Mouse (Mus musculus) spleen, adult 2 months (tissue): Measurements from ENCODE around the gene Deaf1. TPM values are rescaled to one million over a fixed set of nuclear protein-coding genes. Genes with fewer than 3 reads are reported as not detected.

Experiments used
- DNase-seq, 2 experiments: peaks; one replicate each; pipeline versions ENCODE4 v3.0.0 to v3.0.0-alpha.2; 2012 to 2021; ENCODE audit warnings: low spot score in 2 of 2, low read depth in 1 of 2
- H3K27ac ChIP-seq: fragments of 200-500 bp; 2 replicates; pipeline ENCODE4 v1.5.1; 2012; ENCODE audit warnings: low read length, inconsistent platforms; ENCODE audit not compliant: insufficient read depth
- H3K27me3 ChIP-seq: fragments of 200-500 bp; 2 replicates; pipeline ENCODE4 v1.6.1; 2012; ENCODE audit warnings: mild to moderate bottlenecking, moderate library complexity, low read length, inconsistent platforms; ENCODE audit not compliant: control insufficient read depth, insufficient read depth
- H3K36me3 ChIP-seq: fragments of 200-500 bp; 2 replicates; pipeline ENCODE4 v1.6.1; 2012; ENCODE audit warnings: mild to moderate bottlenecking, low read length, inconsistent platforms; ENCODE audit not compliant: control insufficient read depth, insufficient read depth
- H3K4me1 ChIP-seq: fragments of 200-500 bp; 2 replicates; pipeline ENCODE4 v1.6.1; 2011; ENCODE audit warnings: inconsistent platforms; ENCODE audit not compliant: control insufficient read depth, insufficient read depth, insufficient read length
- H3K4me3 ChIP-seq: fragments of 200-500 bp; 2 replicates; pipeline ENCODE4 v1.5.1; 2011; ENCODE audit warnings: mild to moderate bottlenecking, inconsistent platforms; ENCODE audit not compliant: insufficient read depth, insufficient read length; ENCODE audit errors: extremely low read depth
- CTCF ChIP-seq: fragments of 200-500 bp; IDR thresholded peaks from 2 replicates; pipeline ENCODE4 v1.5.1; 2011; ENCODE audit warnings: mild to moderate bottlenecking, inconsistent platforms; ENCODE audit not compliant: insufficient read depth, insufficient read length, insufficient replicate concordance; ENCODE audit errors: extremely low read depth
- POLR2A ChIP-seq: fragments of 200-500 bp; IDR thresholded peaks from 2 replicates; pipeline ENCODE4 v1.6.1; 2011; ENCODE audit warnings: low read depth, low read length, inconsistent platforms
- WGBS: fragments of 180-500 bp; shearing (Covaris S2); methylation state at CpG from one replicate; pipeline ENCODE4 v1.1.7; 2018; 5-methylcytosine and 5-hydroxymethylcytosine counted together
- polyA plus RNA-seq: library from polyadenylated mRNA; depleted of rRNA; stranded (reverse); fragments of >200 nt; gene quantifications from 2 replicates; pipeline ENCODE4 v1.2.3, GENCODE M21; 2012

Deaf1 gene
- polyA plus RNA-seq, 1 experiment, result 15.3 TPM

DNA sequence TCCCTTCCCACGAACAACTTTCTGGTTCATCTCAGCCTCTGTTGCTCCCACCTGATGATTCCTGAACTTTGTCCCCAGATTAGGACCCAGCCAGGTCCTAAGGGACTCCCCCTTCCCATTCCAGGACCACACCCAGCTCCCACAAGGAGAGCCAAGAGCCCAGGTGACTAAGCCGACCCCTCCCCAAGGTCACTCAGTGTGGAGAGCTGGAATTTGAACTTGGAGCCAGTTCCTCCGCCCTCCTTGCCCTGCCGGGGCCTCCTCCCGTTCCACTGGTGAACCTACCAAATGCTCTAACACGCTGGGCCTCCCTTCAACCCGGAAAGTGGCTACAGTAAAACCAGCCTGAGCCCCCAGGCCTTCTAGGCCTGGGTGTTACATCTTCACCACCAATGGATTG is 12.5 kb upstream of the Deaf1 start:
- no peak overlapping the region for H3K4me3 ChIP-seq
- no peaks in the 10 kb centered on the region for H3K36me3 ChIP-seq
- no peaks in the 10 kb centered on the region for H3K27me3 ChIP-seq
- TF ChIP-seq CTCF, result no peak
- no peak for TF ChIP-seq POLR2A
- DNase-seq, result no peak
- peaks cover 14% of the 10 kb centered on the region; the same call in 1 of the 2 replicates for H3K4me1 ChIP-seq
- no peak overlapping the region for H3K27ac ChIP-seq
- WGBS, result 96% methylated on average over 7 of the region's 7 CpGs

- no peak for DNase-seq
- WGBS, result 82% methylated on average over 20 of the region's 20 CpGs
- Histone ChIP-seq H3K4me3 (no peak overlapping the region), H3K36me3 (peaks cover 3% of the 10 kb centered on the region), H3K27me3 (no peaks in the 10 kb centered on the region), H3K27ac (no peak overlapping the region), H3K4me1 (peaks cover 14% of the 10 kb centered on the region; the same call in 1 of the 2 replicates)
- TF ChIP-seq CTCF, result no peak
- TF ChIP-seq POLR2A, result no peak
Measured at GRCm38 (mm10) chr7:141339215-141339920, 11.9 kb upstream of the Deaf1 start.

- TF ChIP-seq POLR2A, result no peak
- no peak for TF ChIP-seq CTCF
- Histone ChIP-seq H3K4me3 (no peak within 1 kb of the TSS), H3K27me3 (no peaks in the 10 kb centered on the region), H3K4me1 (peaks cover 14% of the 10 kb centered on the region; the same call in 1 of the 2 replicates), H3K36me3 (peaks cover 5% of the 10 kb centered on the region), H3K27ac (no peak within 1 kb of the TSS)
- WGBS, result 16% methylated on average over 23 of the region's 23 CpGs
- peak in 1 of 2 experiments; percentile 33 for DNase-seq
Measured at GRCm38 (mm10) chr7:141338576-141339131, 11.2 kb upstream of the Deaf1 start, which contains the start of gene Eps8l2. Gene Eps8l2, plus strand, starts transcription at chr7:141338880.

GRCm38 (mm10) chr7:141337716-141338416 is 10.4 kb upstream of the Deaf1 start:
- H3K36me3 ChIP-seq, result peaks cover 9% of the 10 kb centered on the region
- no peak overlapping the region for H3K27ac ChIP-seq
- H3K27me3 ChIP-seq, result no peaks in the 10 kb centered on the region
- H3K4me1 ChIP-seq, result peaks cover 14% of the 10 kb centered on the region; the same call in 1 of the 2 replicates
- 61% methylated on average over 3 of the region's 3 CpGs for WGBS
- H3K4me3 ChIP-seq, result no peak overlapping the region
- no peak for DNase-seq
- no peak for TF ChIP-seq CTCF
- TF ChIP-seq POLR2A, result no peak

- H3K4me1 ChIP-seq, result peaks cover 14% of the 10 kb centered on the region; the same call in 1 of the 2 replicates
- no peak overlapping the region for H3K4me3 ChIP-seq
- 91% methylated on average over 3 of the region's 3 CpGs for WGBS
- TF ChIP-seq CTCF (no peak), POLR2A (no peak)
- DNase-seq, result no peak
- H3K27me3 ChIP-seq, result no peaks in the 10 kb centered on the region
- peaks cover 16% of the 10 kb centered on the region for H3K36me3 ChIP-seq
- H3K27ac ChIP-seq, result no peak overlapping the region
Measured at GRCm38 (mm10) chr7:141336296-141336695, 8.8 kb upstream of the Deaf1 start.

DNA sequence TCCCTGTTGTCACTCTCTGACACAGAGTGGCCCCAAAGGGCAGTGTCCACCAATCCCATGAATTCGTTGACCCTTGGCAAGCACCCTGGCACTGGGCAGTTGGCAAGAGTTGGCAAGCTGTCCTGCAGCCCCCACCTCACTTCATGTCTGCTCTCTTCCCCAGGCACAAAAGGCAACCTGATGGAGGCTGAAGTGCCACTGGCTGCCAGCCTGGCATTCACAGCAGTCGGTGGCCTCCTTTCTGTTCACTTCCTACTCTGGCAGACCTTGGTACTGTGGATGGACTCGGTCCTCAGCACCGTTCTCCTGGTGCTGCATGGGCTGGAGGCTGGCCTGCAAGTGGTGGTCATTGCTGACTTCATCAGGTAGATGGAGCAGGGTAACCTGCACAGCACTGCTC is 8.2 kb upstream of the Deaf1 start:
- no peaks in the 10 kb centered on the region for H3K27me3 ChIP-seq
- DNase-seq, result no peak
- H3K27ac ChIP-seq, result no peak overlapping the region
- H3K4me1 ChIP-seq, result peaks cover 14% of the 10 kb centered on the region; the same call in 1 of the 2 replicates
- peaks cover 16% of the 10 kb centered on the region for H3K36me3 ChIP-seq
- H3K4me3 ChIP-seq, result no peak overlapping the region
- WGBS, result 93% methylated on average over 4 of the region's 4 CpGs
- no peak for TF ChIP-seq POLR2A
- TF ChIP-seq CTCF, result no peak
